Mouse (Mus musculus): ENCODE results near the gene Ugt1a9. TPM values are rescaled to one million over a fixed set of nuclear protein-coding genes. Genes with fewer than 3 reads are reported as not detected.

The Ugt1a9 gene
- polyA plus RNA-seq, 1 experiment = not detected

DNA sequence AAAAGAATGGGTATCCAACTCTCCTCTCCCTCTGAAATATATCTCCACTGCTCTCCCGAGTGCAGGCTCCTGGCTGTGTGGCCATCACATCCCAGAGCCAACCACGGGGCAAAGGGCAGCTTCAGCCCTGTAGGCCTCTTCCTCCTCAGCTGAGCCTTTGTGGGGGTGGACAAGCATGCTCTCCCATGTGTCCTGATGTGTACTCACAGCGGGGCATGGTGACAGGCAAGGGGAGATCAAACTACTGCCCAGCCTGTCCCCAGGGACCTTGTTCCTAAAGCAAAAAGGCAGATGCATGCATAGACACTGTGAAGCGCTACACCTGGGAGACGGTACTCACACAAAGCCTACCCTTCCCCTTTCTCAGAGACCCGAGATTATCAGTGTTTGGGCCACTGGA is 189.5 kb downstream of the Ugt1a9 start:
- Histone ChIP-seq H3K4me1 (ENCODE audit: control insufficient read depth, insufficient read depth, insufficient read length) (peaks cover 12% of the 10 kb centered on the region; the same call in 1 of the 2 replicates), H3K36me3 (ENCODE audit: control insufficient read depth, insufficient read depth, low read length) (peaks cover 21% of the 10 kb centered on the region), H3K27ac (ENCODE audit: insufficient read depth, low read length) (no peak overlapping the region), H3K4me3 (ENCODE audit: extremely low read depth, insufficient read depth, insufficient read length) (no peak overlapping the region), H3K27me3 (ENCODE audit: control insufficient read depth, insufficient read depth, low read length) (no peaks in the 10 kb centered on the region)
- TF ChIP-seq POLR2A (IDR thresholded peaks at IDR 0.05; ENCODE audit: low read depth, low read length) = no peak
- TF ChIP-seq CTCF (IDR thresholded peaks at IDR 0.05; ENCODE audit: extremely low read depth, insufficient read depth, insufficient read length, insufficient replicate concordance) = no peak
- no peak for DNase-seq (ENCODE audit: low read depth in 1 of 2, low spot score in 2 of 2)
- WGBS = 67% methylated on average over 6 of the region's 6 CpGs

DNA sequence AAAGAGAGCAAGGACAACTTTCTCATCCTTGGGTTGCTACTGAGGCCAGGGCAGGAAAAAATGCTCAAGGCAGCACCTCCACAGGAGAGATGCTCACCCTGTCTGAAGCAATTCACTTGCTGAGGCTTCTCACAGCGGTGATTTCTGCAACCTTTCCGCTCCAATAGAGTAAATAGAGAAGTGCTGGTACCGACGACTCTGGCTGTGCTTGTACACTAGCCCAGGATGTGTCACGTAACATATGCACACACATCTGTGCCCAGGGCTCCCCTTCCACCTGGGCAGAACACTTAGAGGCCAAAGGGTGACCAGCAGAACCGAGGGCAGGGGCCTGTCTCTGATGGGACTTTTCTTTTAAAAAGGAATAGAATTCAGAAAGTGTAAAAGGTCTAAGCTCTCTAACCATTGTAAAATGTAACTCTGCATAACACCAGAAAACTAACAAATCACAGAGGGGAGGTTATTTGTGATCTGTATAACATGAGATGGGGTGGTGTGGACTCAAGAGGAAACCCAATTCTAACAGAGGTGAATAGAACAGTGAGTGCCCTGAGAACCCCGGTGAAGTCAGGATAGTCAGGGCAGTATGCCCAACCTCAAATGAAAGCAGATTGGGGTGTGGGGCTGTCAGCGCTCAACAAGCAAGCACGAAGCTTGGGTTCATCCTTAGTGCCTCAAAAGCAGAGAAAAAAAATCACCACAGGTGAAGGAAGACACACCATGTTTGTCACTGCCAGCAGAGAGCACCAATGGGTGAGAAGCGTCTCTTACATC is 190.2 kb downstream of the Ugt1a9 start:
- Histone ChIP-seq H3K4me1 (ENCODE audit: control insufficient read depth, insufficient read depth, insufficient read length) (peaks cover 12% of the 10 kb centered on the region; the same call in 1 of the 2 replicates), H3K36me3 (ENCODE audit: control insufficient read depth, insufficient read depth, low read length) (peaks cover 28% of the 10 kb centered on the region), H3K27ac (ENCODE audit: insufficient read depth, low read length) (no peak overlapping the region), H3K27me3 (ENCODE audit: control insufficient read depth, insufficient read depth, low read length) (no peaks in the 10 kb centered on the region), H3K4me3 (ENCODE audit: extremely low read depth, insufficient read depth, insufficient read length) (no peak overlapping the region)
- DNase-seq (ENCODE audit: low read depth in 1 of 2, low spot score in 2 of 2) = no peak
- no peak for TF ChIP-seq CTCF (IDR thresholded peaks at IDR 0.05; ENCODE audit: extremely low read depth, insufficient read depth, insufficient read length, insufficient replicate concordance)
- no peak for TF ChIP-seq POLR2A (IDR thresholded peaks at IDR 0.05; ENCODE audit: low read depth, low read length)
- WGBS = 67% methylated on average over 10 of the region's 10 CpGs

DNA sequence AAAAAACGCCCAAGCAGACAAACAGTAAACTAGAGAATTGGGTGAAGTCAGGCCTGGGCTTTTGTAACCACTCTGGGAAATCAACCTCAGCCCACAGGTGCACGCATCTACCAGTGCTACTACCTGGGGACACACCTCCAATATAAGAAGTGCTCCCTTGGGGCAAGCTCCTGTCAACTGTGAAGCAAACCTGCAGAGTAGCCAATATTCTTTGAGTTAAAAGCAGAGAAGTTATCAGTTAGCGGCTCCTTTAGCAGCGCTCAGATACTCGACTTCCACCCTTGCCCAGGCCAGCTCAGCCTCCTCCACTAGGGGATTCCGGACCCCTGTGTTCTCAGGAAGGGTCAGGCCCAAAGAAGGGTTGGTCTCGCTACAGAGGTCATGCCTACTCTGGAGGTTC is 191.1 kb downstream of the Ugt1a9 start:
- Histone ChIP-seq H3K27me3 (ENCODE audit: control insufficient read depth, insufficient read depth, low read length) (no peaks in the 10 kb centered on the region), H3K4me1 (ENCODE audit: control insufficient read depth, insufficient read depth, insufficient read length) (peaks cover 12% of the 10 kb centered on the region; the same call in 1 of the 2 replicates), H3K36me3 (ENCODE audit: control insufficient read depth, insufficient read depth, low read length) (peaks cover 37% of the 10 kb centered on the region), H3K4me3 (ENCODE audit: extremely low read depth, insufficient read depth, insufficient read length) (no peak overlapping the region), H3K27ac (ENCODE audit: insufficient read depth, low read length) (no peak overlapping the region)
- TF ChIP-seq POLR2A (IDR thresholded peaks at IDR 0.05; ENCODE audit: low read depth, low read length) (no peak), CTCF (IDR thresholded peaks at IDR 0.05; ENCODE audit: extremely low read depth, insufficient read depth, insufficient read length, insufficient replicate concordance) (no peak)
- DNase-seq (ENCODE audit: low read depth in 1 of 2, low spot score in 2 of 2) = no peak
- 84% methylated on average over 7 of the region's 7 CpGs for WGBS

DNA sequence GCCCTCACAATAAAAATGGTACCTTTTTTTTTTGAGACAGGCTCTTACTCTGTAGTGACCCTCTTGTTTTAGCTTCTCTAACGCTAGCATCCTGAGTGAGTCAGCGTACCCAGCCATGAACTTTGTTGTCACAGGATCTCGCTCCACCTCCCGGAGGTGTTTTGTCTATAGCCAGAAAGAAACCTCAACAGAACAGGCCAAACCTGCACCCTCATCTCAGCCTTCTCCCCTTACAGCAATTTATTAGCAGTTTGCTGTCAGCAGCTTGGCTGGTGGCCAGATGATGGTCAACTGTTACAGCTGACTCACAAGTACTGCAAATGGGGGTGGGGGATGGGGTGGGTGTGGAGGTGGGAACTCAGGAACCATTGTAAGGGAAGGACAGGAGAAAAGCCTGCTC is 191.7 kb downstream of the Ugt1a9 start:
- Histone ChIP-seq H3K27me3 (ENCODE audit: control insufficient read depth, insufficient read depth, low read length) (no peaks in the 10 kb centered on the region), H3K36me3 (ENCODE audit: control insufficient read depth, insufficient read depth, low read length) (peaks cover 42% of the 10 kb centered on the region), H3K27ac (ENCODE audit: insufficient read depth, low read length) (no peak overlapping the region), H3K4me1 (ENCODE audit: control insufficient read depth, insufficient read depth, insufficient read length) (peaks cover 12% of the 10 kb centered on the region; the same call in 1 of the 2 replicates), H3K4me3 (ENCODE audit: extremely low read depth, insufficient read depth, insufficient read length) (no peak overlapping the region)
- TF ChIP-seq CTCF (IDR thresholded peaks at IDR 0.05; ENCODE audit: extremely low read depth, insufficient read depth, insufficient read length, insufficient replicate concordance) (no peak), POLR2A (IDR thresholded peaks at IDR 0.05; ENCODE audit: low read depth, low read length) (no peak)
- no peak for DNase-seq (ENCODE audit: low read depth in 1 of 2, low spot score in 2 of 2)
- WGBS = 66% methylated on average over 4 of the region's 4 CpGs

DNA sequence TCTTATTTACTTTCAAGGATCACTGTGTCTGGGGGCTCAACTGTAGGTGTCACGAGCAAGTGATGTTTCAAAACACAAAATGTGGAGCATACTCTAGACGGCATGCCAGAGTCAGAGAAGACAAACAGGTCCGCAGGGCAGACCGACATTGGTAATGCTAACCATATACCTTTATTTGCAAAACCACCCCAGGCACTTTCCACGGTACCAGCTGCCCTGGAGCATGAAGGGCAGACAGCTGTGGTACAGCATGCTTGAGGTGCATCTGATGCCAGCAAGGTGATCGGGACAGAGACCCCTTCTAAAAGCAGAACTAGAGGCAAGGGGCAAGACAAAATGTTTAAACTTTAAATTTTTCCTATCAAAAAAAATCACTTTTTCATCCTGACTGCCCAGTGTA is 192.4 kb downstream of the Ugt1a9 start:
- TF ChIP-seq POLR2A (IDR thresholded peaks at IDR 0.05; ENCODE audit: low read depth, low read length) (no peak), CTCF (IDR thresholded peaks at IDR 0.05; ENCODE audit: extremely low read depth, insufficient read depth, insufficient read length, insufficient replicate concordance) (no peak)

DNA sequence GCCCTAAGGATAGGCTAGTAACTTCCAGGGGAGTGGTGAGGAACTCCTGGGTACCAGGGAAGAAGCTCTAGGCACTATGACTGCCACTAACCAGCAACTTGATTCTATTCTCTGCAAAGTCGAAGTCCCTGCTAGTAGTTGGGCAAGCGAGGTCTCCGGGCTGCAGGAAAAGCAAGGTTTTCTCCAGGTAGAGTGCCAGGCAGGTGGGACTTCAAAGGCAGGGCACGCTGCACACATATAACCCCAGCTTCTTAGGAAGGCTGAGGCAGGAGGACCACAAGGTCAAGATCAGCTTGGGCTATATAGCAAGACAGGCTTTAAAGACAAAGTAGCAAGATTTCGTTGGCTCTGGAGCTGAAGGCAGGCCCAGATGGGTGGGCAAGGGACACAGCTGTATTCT is 193.2 kb downstream of the Ugt1a9 start:
- 91% methylated on average over 5 of the region's 5 CpGs for WGBS
- H3K36me3 ChIP-seq (ENCODE audit: control insufficient read depth, insufficient read depth, low read length) = peaks cover 58% of the 10 kb centered on the region
- TF ChIP-seq POLR2A (IDR thresholded peaks at IDR 0.05; ENCODE audit: low read depth, low read length) (no peak), CTCF (IDR thresholded peaks at IDR 0.05; ENCODE audit: extremely low read depth, insufficient read depth, insufficient read length, insufficient replicate concordance) (no peak)
- H3K4me1 ChIP-seq (ENCODE audit: control insufficient read depth, insufficient read depth, insufficient read length) = peaks cover 12% of the 10 kb centered on the region; the same call in 1 of the 2 replicates
- DNase-seq (ENCODE audit: low read depth in 1 of 2, low spot score in 2 of 2) = no peak
- no peaks in the 10 kb centered on the region for H3K27me3 ChIP-seq (ENCODE audit: control insufficient read depth, insufficient read depth, low read length)
- no peak overlapping the region for H3K27ac ChIP-seq (ENCODE audit: insufficient read depth, low read length)
- no peak overlapping the region for H3K4me3 ChIP-seq (ENCODE audit: extremely low read depth, insufficient read depth, insufficient read length)

More for the DNA sequence above, 192.4 kb downstream of the Ugt1a9 start:
- Histone ChIP-seq H3K27me3 (ENCODE audit: control insufficient read depth, insufficient read depth, low read length) (no peaks in the 10 kb centered on the region), H3K4me3 (ENCODE audit: extremely low read depth, insufficient read depth, insufficient read length) (no peak overlapping the region), H3K27ac (ENCODE audit: insufficient read depth, low read length) (no peak overlapping the region), H3K4me1 (ENCODE audit: control insufficient read depth, insufficient read depth, insufficient read length) (peaks cover 12% of the 10 kb centered on the region; the same call in 1 of the 2 replicates), H3K36me3 (ENCODE audit: control insufficient read depth, insufficient read depth, low read length) (peaks cover 49% of the 10 kb centered on the region)
- no peak for DNase-seq (ENCODE audit: low read depth in 1 of 2, low spot score in 2 of 2)
- WGBS = 77% methylated on average over 6 of the region's 6 CpGs
